Mouse (Mus musculus): Measurements from ENCODE around the gene 4931428L18Rik. TPM values are rescaled to one million over a fixed set of nuclear protein-coding genes. Genes with fewer than 3 reads are reported as not detected.

4931428L18Rik gene
- polyA plus RNA-seq, 1 experiment from 2014 or later, result 0.13 TPM

DNA sequence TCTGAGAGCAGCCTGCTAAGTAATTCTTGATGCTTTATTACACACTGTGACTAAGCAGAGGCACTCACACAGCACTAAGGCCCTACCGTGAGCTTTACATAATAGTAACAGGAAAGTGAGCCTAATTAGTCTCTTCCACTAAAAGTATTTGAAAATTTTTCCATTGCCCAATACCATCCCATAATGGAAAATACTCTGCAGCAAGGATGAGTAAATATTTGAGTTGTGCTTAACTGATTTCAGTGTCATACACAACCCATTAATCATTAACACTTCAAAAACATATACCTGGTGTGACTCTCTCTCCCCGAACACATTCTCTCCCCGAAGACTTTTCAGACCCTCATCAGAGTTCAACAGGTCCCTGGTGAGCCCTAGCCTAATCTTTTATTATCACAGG, 127.7 kb downstream of the 4931428L18Rik start:
- 44% methylated on average over 3 of the region's 3 CpGs for WGBS
- ATAC-seq (ENCODE audit: insufficient read depth, low FRiP score, low read depth), result peak; percentile 90
- H3K9me3 ChIP-seq, result no peaks in the 10 kb centered on the region
- H3K4me1 ChIP-seq, result 0 out of 2 replicates have a peak, but pooled peaks cover 5% of the 10 kb centered on the region
- H3K27ac ChIP-seq, result peak overlapping the region; percentile 74; the same call in 1 of the 2 replicates
- H3K9ac ChIP-seq, result no peak overlapping the region
- H3K4me3 ChIP-seq (replicated peaks), result no peak overlapping the region
- no peaks in the 10 kb centered on the region for H3K27me3 ChIP-seq (replicated peaks)
- no peaks in the 10 kb centered on the region for H3K36me3 ChIP-seq
- no peak overlapping the region for H3K4me2 ChIP-seq

DNA sequence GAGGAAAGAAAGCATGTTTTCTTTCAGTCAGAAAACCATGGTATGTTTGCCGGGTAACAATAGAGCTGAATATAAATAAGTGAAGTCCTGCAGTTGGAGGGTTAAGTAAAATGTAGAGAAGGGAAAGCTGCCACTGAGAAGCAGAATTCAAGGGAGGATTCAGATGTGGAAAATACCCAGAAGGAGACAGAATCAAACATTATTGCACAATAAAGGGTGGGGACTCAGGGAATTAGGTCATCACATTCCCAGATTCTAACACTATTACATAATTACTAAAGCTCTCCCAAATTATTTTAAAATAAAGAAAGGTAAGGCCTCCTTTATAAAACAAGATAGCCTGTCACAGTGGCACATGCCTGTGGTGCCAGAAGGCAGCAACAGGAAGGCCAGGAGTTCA, 128.5 kb downstream of the 4931428L18Rik start:
- Histone ChIP-seq H3K4me3 (replicated peaks) (no peak overlapping the region), H3K27ac (peak overlapping the region; percentile 32; the same call in 1 of the 2 replicates), H3K4me2 (no peak overlapping the region), H3K36me3 (no peaks in the 10 kb centered on the region), H3K27me3 (replicated peaks) (no peaks in the 10 kb centered on the region), H3K9ac (no peak overlapping the region), H3K9me3 (no peaks in the 10 kb centered on the region), H3K4me1 (0 out of 2 replicates have a peak, but pooled peaks cover 5% of the 10 kb centered on the region)
- no peak for ATAC-seq (ENCODE audit: insufficient read depth, low FRiP score, low read depth)
- 80% methylated on average over 1 of the region's 1 CpGs for WGBS

DNA sequence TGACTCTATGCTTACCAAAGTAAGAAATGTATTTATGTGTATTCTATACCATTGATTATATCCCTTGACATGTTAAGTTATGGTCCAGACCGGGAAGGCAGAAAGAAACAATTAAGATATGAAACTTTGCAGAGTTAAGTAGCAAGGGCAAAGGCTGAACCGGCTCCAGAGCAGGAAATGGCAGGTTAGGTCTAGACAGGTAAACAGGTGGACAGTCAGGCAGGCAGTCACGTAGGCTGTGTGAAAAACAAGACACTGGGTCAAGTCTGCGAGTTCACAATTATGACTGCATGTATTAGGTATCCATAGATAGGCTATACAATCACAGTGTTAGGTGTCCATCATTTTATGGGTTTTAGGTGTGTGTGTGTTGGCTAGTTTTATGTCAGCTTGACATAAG, 133.8 kb downstream of the 4931428L18Rik start:
- no peak overlapping the region for H3K4me2 ChIP-seq
- H3K9ac ChIP-seq, result no peak overlapping the region
- ATAC-seq (ENCODE audit: insufficient read depth, low FRiP score, low read depth), result 0 out of 2 replicates have a peak, but pooled peaks have one; percentile 47
- H3K4me3 ChIP-seq (replicated peaks), result no peak overlapping the region
- H3K9me3 ChIP-seq, result no peaks in the 10 kb centered on the region
- no peak overlapping the region for H3K27ac ChIP-seq
- H3K4me1 ChIP-seq, result no peaks in the 10 kb centered on the region
- H3K27me3 ChIP-seq (replicated peaks), result no peaks in the 10 kb centered on the region
- 57% methylated on average over 4 of the region's 4 CpGs for WGBS
- H3K36me3 ChIP-seq, result no peaks in the 10 kb centered on the region

DNA sequence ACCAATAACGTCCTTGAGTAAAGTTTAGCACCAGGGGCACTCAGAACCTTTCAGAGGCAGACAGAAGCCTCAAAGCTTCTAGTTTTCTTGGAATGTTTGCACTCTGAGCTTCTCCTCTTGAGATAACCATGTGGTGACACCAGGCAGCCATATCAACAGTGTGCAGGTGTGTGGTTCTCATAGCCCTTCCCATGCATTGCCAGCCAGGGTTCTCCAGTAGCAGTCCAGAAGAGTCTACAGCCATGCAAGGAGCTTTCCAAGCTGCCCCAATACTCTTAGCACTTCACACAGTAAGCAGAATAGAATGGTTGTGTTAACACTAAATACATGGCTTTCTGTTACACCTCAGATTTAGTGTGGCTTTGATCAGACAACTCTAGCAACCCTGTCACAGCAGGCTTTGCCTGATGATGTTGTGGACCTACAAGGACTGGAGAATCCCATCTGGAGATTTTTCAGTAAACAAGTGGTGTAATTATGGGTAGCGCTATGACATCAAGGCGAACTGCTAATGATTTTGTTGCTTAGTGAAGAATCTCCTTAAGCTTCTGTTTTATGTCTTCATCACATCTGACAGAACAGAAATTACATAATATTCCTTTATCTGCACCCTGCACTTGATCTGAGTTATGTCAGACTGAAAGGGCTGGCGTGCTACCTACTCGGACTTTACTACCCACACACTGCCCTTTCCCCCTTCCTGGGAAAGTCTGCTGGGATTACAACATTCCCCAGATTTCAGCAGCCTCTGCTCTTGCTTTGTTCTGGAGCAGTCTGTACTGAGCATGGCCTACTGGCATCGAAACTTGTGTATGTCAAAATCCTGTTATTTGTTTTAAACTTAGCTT, 149.7 kb downstream of the 4931428L18Rik start:
- H3K4me1 ChIP-seq, result no peaks in the 10 kb centered on the region
- H3K9ac ChIP-seq, result no peak overlapping the region
- no peak overlapping the region for H3K4me3 ChIP-seq (replicated peaks)
- peak; percentile 66; the same call in 1 of the 2 replicates for ATAC-seq (ENCODE audit: insufficient read depth, low FRiP score, low read depth)
- no peak overlapping the region for H3K27ac ChIP-seq
- no peaks in the 10 kb centered on the region for H3K27me3 ChIP-seq (replicated peaks)
- 51% methylated on average over 6 of the region's 6 CpGs for WGBS
- H3K9me3 ChIP-seq, result no peaks in the 10 kb centered on the region
- no peaks in the 10 kb centered on the region for H3K36me3 ChIP-seq
- H3K4me2 ChIP-seq, result no peak overlapping the region

DNA sequence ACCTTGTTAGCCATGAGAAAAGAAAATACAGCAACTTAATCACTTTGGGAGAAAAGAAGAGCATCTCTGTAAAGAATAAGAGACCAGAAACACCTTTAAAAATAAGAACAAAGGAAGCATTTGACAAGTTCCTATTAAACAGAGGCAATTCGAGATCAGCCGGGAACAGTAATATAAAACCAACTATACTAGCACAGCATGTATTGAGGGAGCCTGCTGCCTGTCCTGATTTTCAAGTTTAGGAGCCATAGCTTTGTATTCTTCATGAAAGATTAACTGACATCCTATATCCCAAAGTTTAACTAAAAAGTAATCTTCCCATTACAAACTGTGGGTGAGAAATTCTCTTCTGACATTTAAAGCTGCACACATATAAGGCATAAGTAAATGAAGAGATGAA, 151.3 kb downstream of the 4931428L18Rik start:
- Histone ChIP-seq H3K9me3 (no peaks in the 10 kb centered on the region), H3K4me1 (no peaks in the 10 kb centered on the region), H3K27ac (no peak overlapping the region), H3K4me2 (no peak overlapping the region), H3K9ac (no peak overlapping the region), H3K36me3 (no peaks in the 10 kb centered on the region), H3K4me3 (replicated peaks) (no peak overlapping the region), H3K27me3 (replicated peaks) (no peaks in the 10 kb centered on the region)
- WGBS, result 68% methylated on average over 2 of the region's 2 CpGs
- no peak for ATAC-seq (ENCODE audit: insufficient read depth, low FRiP score, low read depth)

DNA sequence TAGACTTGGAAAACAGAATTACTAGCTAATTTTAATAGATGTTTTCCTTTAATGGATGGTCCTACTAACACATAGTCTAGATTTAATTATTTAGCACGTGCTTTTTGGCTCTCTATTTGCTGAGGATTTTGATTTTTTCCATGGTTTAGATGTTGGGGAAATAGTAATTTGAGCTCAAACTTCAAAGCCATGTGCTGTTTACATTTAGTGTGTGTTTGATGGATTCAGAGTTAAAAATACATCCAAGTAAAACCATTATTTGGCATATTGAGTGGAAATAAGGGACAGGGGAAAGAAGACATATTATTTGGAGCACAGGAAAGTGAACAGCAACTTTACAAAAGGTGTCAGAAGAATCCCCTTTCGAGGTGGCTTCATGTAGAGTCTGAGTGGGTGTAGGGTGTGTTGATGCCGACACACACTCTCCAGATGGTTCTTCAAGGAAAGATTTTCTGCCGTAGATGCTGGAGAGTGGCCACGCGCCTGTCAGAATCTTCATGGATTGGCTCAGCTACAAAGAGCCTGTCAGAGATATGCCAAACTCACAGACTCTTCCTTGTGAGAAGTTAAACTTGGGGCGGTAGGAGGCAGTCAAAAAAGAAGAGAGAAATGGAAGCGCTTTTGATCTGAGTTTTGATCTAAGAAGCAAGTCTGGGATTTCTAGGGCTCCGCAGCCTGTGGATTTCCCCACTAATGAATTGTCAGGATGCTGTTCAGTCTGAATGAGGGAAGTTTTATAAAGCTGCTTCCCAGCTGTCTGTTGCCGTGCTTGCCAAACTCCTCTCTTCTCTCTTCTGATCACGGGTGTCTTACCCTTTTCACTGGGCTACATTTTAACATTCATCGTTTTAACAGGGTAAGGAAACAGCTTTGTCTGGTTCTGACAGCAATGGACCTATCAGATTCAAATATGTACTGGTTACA, 157.4 kb downstream of the 4931428L18Rik start:
- Histone ChIP-seq H3K4me3 (replicated peaks) (no peak overlapping the region), H3K4me2 (no peak overlapping the region), H3K9me3 (no peaks in the 10 kb centered on the region), H3K27ac (no peak overlapping the region), H3K4me1 (no peaks in the 10 kb centered on the region), H3K27me3 (replicated peaks) (no peaks in the 10 kb centered on the region), H3K36me3 (no peaks in the 10 kb centered on the region), H3K9ac (no peak overlapping the region)
- no peak for ATAC-seq (ENCODE audit: insufficient read depth, low FRiP score, low read depth)
- WGBS, result 66% methylated on average over 12 of the region's 12 CpGs

DNA sequence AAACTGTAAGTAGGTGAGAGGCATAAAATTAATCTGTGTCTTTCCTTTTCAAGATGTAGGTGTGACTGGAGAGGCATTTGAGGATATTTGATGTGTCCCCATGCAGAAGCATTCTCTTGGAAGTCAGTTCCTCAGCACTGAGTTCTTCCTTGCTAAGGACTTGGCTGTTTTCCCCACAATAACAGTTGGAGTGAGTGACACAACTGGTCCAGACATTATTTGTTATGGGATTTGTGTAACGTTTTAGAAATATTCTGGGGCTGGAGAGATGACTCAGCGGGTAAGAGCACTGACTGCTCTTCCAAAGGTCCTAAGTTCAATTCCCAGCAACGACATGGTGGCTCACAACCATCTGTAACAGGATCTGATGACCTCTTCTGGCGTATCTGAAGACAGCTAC, 162.7 kb downstream of the 4931428L18Rik start:
- H3K4me1 ChIP-seq, result no peaks in the 10 kb centered on the region
- 54% methylated on average over 4 of the region's 4 CpGs for WGBS
- no peak for ATAC-seq (ENCODE audit: insufficient read depth, low FRiP score, low read depth)

DNA sequence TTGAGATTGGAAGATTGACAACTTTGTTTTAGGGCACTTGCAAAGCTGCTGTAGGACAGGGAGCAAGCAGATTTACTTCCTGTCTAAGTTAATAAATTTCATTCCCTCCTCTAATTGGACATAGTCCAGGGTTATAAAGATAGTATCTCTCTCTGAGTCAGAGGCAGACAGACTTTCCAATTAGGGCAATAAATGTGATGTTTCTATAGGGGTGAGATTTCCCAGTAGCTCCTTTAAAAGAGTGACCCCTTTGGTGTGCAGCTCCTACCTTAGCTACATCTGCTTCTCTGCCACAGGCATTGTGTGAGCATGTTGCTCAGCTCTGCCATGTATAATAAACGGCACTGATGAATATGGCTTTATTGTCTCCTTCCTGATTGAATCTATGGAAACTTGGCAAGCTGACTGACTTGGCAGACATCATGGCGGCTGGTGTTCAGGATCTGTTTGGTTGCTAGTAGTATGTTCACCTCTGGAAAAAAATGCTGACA, 163.6 kb downstream of the 4931428L18Rik start:
- H3K27ac ChIP-seq, result no peak overlapping the region
- no peak for ATAC-seq (ENCODE audit: insufficient read depth, low FRiP score, low read depth)
- WGBS, result 64% methylated on average over 2 of the region's 2 CpGs
- H3K27me3 ChIP-seq (replicated peaks), result no peaks in the 10 kb centered on the region
- no peak overlapping the region for H3K9ac ChIP-seq
- no peaks in the 10 kb centered on the region for H3K4me1 ChIP-seq
- H3K4me2 ChIP-seq, result no peak overlapping the region
- H3K4me3 ChIP-seq (replicated peaks), result no peak overlapping the region
- no peaks in the 10 kb centered on the region for H3K36me3 ChIP-seq
- H3K9me3 ChIP-seq, result no peaks in the 10 kb centered on the region

More for the DNA sequence above, 162.7 kb downstream of the 4931428L18Rik start:
- Histone ChIP-seq H3K27ac (no peak overlapping the region), H3K36me3 (no peaks in the 10 kb centered on the region), H3K9ac (no peak overlapping the region), H3K27me3 (replicated peaks) (no peaks in the 10 kb centered on the region), H3K9me3 (no peaks in the 10 kb centered on the region), H3K4me2 (no peak overlapping the region), H3K4me3 (replicated peaks) (no peak overlapping the region)

DNA sequence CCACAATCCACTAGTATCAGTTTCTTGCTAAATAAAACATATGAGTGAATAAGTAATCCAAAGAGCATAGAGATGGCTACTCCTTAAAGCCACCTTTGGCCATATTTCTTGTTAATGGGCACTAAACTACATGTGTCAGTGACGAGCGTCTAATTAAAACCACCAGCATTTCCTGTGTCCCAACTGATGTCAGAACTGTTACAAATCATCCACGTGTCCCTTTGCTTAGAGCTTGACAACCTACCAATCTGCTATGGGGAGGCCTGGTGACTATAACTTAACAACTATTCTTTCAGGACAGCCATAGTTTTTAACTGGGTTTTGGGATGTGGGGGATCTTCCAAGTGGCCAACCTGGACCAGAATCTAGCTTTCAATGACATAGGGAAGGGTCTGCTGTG, 164.3 kb downstream of the 4931428L18Rik start:
- Histone ChIP-seq H3K27ac (no peak overlapping the region), H3K27me3 (replicated peaks) (no peaks in the 10 kb centered on the region), H3K4me2 (no peak overlapping the region), H3K4me3 (replicated peaks) (no peak overlapping the region), H3K4me1 (no peaks in the 10 kb centered on the region), H3K9me3 (no peaks in the 10 kb centered on the region), H3K9ac (no peak overlapping the region), H3K36me3 (no peaks in the 10 kb centered on the region)
- ATAC-seq (ENCODE audit: insufficient read depth, low FRiP score, low read depth), result no peak
- 62% methylated on average over 3 of the region's 3 CpGs for WGBS

DNA sequence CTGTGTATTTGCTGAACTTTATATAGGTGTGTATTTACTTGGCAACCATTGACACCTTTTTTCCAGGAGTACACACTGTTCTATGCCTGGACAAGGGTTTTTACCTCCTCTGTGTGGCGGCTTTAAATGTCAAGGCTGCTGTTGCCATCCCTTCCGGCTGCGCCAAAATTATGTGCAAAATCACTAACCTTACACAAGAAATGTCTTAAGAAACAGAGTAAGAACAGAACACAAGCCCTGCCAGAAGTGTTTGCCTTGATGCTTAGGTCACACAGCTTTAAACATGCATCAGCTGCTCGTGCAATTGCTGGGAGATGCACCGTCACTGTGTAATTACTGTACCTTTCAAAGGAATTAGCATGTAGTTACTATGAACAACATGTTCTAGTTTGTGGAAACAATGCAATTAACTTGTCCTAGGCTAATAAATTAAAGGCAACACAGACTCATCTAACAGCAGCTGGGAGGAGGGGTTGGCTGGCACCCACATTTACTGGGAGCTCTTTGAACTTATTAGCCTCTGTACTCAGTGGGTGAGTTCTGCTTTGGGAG, 171.0 kb downstream of the 4931428L18Rik start:
- no peaks in the 10 kb centered on the region for H3K9me3 ChIP-seq
- ATAC-seq (ENCODE audit: insufficient read depth, low FRiP score, low read depth), result no peak

DNA sequence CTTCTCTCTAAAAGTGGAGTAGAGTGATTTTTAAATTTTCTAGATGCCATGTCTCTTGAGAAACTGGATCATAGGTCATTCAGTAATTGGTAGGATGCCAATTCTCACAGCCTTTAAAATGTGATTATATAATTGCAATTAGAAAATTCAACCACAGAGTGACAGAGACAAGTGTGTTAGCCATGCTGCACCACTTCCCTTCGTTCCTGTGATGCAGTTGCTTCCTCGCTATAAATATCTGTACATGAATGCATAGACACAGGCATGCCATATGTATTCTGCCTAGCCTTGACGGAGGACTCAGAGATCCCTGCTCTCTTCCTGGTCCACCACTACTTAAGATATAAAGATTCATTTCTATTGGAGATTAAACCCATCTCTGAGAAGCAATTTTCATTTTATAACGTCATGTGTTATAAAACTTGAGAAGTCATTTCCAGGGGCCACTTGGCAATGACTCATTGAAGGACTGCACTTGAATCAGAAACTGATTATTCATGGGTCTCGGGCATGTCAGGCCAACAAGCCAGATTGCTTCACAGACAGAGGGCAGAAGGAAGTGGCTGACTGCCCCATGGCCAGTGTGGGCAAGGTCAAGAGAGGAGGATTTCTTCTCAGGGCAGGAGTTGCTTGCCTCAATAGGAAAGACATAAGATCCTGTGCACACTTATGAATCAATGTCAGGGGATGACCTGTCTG, 172.4 kb downstream of the 4931428L18Rik start:
- Histone ChIP-seq H3K4me2 (no peak overlapping the region), H3K27ac (no peak overlapping the region), H3K4me1 (no peaks in the 10 kb centered on the region), H3K36me3 (no peaks in the 10 kb centered on the region), H3K27me3 (replicated peaks) (no peaks in the 10 kb centered on the region), H3K9ac (no peak overlapping the region), H3K4me3 (replicated peaks) (no peak overlapping the region), H3K9me3 (no peaks in the 10 kb centered on the region)
- 72% methylated on average over 5 of the region's 5 CpGs for whole genome bisulfite sequencing
- ATAC-seq (ENCODE audit: insufficient read depth, low FRiP score, low read depth), result no peak

More for the DNA sequence above, 171.0 kb downstream of the 4931428L18Rik start:
- H3K27me3 ChIP-seq (replicated peaks), result no peaks in the 10 kb centered on the region
- no peak overlapping the region for H3K4me2 ChIP-seq
- no peak overlapping the region for H3K27ac ChIP-seq
- H3K36me3 ChIP-seq, result no peaks in the 10 kb centered on the region
- no peak overlapping the region for H3K4me3 ChIP-seq (replicated peaks)
- no peak overlapping the region for H3K9ac ChIP-seq
- H3K4me1 ChIP-seq, result no peaks in the 10 kb centered on the region
- WGBS, result 75% methylated on average over 5 of the region's 5 CpGs

All from stomach, embryonic 15.5 days (tissue).